Mouse (Mus musculus) MN1 (cell line): ENCODE measurements around the gene Gm45623.

ENCODE experiments used
- DNase-seq: peaks from one replicate; pipeline ENCODE4 v3.0.0-alpha.2; 2016; ENCODE audit warnings: low spot score

Gm45623 gene

DNA sequence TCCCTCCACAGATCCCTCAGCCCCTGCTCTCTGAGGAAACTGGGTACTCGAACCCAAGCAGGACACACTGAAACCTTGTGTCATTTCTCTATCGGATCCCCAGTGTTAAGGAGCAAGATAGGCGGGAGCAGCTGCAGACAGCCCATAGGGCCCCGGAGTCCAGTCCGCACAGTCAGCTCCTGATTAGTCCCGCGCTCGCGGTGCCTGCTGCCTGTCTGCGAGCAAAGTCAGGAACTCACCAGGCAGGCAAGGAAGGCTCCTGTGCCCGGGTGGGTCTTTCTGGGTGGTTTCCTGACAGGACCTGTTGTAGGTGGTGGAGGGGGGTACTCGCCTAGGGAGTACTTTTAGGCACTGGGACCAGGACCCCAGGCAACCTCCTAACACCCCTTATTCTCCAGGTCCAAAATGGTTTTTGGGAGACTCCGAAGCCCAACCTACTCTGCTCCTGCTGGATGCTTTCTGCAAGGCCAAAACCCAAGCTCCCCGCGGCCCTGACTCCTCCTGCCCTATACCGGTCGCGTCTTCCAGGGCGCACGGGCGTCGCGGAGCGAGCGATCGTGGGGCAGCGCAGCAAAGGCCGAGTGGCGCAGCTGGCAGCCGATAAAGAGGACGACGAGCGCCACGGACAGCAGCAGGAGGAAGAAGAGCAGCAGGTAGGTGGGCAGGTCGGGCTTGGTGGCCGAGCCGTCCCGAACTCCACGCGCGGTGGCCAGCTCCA, 994 bp downstream of the Gm45623 start:
- DNase-seq, result no peak

DNA sequence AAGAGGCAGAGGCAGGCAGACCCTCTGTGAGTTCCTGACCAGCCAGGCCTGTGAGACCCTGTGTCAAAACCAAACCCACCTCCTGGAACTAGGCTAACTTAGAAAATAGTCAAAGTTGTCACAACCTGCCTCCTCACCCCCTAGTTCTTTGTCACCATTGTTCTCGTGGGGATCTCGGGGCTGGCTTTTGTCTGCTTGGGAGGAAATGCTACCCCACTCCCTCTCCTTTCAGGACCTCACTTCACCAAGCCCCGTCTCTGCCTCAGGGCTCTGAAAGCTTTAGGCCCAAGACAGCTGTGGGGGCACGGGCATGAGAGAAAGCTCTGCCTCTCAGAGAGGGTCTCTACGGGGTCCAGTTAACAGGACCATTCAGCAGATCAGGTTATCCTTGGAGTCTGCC, 1.9 kb downstream of the Gm45623 start:
- DNase-seq, result no peak

DNA sequence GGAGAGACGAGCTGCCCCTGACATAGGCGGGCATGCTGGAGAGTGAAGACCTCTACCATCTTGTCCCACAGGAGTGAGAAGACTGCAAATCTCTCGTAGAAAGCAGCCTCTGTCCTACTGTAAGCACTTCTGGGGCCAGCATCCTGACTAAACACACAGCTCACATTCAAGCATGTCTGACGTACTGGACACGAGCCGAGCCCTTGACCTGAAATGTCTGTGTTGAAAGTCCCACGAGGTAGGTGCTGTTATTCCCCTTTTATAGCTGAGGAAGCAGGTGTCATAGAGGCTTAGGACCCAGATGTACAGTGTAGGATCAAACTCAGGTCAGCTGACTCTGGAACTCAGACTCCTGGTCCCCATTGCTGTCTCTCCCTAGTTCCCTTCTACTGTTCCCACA, 4.2 kb downstream of the Gm45623 start:
- DNase-seq, result no peak

DNA sequence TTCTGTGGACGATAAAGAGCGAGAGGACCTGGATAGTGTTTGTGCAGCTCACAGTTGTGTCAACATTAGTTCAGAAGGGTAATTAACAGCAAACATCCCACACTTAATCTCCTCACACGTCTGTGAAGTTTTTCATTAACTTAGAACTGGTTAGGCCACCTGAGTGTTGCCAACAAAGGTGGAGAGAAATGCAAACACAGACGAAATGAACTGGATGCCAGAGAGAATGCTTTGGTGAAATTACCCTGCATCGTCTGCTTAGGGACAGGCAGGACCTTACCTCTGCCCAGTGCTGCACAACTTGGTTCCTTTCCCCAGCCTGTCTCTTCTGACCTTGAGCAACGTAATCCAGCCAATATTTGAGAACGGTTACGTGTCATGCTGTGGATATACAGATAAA, 6.1 kb downstream of the Gm45623 start:
- no peak for DNase-seq

DNA sequence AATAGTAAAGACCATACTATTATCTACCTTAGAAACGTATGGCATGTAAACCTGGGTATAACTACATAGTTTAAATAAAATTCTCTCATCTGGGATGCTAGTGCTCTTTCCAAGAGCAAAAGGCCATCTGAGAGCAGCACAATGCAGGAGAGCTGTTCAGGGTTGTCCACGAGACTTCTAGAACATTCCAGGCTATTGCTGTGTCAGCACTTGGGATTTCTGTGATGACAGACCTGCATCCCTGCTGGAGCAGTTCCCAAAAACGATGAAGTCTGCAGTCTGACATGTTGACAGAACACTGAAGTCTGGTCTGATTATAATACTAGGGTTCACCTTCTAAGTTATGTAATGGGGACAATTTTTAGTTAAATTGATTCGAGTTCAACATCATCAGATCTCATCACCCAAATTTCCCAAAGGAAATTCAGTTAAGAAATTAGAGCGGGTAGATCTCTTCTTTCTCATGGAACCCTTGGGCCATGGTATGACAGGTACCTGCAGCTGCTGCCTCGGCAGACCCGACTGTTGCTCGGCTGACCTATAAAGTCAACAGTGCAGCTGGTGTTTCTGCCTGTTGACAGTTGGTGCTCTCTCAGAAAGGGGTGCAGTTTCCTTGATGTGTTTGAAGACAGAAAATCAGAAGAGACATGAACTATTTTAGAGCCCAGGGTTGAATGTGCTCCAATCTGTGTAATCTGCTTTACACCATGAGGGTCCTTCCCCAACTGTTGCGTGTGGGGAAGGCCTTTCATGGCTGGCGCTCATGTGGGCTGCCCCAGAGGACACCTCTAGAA, 6.7 kb downstream of the Gm45623 start:
- DNase-seq, result no peak

DNA sequence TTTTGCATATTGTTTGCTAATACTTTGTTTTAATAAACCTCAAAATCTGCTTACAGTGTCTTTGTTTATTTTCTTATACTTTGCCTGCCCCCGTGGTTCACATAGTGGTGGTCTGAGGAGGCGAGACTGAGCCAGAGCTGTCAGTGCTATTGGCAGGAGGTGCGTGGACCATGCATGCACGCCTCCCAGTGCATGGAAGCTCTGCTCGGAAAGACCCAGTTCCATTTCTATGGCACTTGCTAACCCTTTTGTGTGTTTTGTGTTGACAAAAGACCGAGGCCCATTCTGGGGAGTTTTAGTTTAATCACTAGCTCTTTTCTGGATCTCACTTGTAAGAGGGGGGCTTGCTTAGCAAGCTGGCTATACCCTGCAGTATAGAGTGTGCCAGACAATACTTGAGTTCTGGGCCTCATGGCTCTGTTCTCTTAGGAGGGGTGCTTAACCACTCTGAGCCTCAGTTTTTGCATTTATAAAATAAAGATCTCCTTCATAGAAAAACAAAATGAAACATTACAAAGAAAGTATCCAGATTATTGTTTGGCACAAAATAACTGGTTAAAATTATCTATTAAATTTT, 11.2 kb downstream of the Gm45623 start:
- DNase-seq, result no peak

DNA sequence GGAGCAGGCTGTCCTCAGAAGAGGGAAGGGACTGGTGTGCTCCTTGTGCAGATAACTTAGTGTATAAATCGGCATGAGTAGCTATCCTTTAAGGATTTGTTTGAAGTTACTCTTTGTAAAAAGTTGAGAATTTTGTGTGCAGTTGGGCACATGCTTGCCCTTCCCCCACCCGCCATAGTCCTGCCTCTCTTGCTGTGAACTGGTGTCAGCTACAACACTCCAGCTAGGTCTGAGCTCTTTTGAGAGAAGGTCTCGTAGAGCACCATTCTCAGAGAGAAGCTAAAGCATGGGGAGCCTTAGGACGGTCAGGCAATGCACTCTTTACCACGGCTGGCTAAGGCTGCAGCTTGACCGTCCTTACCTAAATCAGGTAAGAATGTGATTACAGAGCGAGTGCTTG, 11.9 kb downstream of the Gm45623 start:
- no peak for DNase-seq

DNA sequence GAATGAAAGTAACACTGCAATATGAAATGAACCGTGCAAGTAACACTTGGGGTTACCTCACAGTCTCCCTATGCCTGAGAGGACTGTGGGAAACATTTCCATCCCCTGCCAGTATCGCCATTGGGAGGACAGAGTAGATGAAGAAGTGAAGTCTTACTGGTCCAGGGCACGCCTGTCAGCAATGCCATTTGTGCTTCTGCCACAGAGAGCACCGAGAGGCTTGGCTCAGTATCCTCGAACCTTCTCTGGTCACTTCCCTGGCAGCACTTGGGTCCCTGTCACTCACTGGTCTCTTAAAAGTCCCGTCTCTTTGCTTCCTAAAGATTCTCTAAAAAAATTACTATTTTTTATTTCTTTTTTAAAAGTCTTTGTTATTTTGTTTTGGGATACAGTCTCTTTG, 13.1 kb downstream of the Gm45623 start:
- no peak for DNase-seq

DNA sequence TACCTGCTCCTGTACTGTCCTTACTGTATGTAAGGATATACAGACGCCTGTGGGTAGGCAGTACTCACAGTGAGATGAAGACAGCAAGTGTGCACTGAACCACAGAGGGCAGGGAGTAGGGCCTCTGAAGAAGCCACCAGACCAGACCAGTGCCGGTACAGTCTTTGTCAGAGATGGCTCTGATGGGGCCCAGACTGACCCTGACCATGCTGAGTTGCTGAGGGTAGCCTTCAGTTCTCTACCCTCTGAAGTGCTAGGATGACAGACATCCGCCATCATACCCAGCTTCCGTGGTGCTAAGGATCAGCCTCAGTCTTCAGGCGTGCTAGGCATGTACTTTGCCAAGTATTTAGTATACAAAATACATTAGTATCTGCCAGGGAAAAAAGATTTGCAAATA, 14.1 kb downstream of the Gm45623 start:
- DNase-seq, result no peak

DNA sequence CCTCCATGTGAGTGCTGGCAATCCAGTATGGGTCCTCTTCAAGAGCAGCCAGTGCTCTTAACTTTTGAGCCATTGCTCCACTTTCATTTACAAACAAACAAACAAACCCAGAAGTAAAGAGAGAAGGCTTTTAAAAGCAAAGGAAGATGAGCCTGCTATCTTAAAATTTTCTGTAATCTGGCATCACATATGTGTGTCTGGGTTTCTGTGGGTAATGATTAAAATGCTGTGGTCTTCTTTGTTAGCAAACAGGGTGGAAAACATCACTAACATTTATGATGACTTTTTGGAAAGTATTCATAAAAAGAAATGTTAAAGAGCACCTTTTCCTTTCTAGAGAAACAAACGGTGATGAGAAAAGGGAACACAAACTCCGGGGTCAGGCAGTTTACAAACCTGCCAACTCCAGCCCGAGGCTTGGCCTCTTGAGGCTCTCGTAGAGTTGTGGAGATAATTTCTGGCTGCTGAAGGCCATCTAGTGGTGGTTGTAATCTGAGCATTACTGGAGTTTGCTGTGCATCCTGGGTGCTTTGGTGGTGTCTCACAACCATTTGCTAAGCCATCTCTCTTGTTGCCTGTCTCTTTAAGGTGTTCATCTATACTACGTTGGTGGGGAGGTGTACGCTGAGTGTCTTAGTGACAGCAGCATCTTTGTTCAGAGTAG, 18.3 kb downstream of the Gm45623 start:
- DNase-seq, result peak; percentile 49

DNA sequence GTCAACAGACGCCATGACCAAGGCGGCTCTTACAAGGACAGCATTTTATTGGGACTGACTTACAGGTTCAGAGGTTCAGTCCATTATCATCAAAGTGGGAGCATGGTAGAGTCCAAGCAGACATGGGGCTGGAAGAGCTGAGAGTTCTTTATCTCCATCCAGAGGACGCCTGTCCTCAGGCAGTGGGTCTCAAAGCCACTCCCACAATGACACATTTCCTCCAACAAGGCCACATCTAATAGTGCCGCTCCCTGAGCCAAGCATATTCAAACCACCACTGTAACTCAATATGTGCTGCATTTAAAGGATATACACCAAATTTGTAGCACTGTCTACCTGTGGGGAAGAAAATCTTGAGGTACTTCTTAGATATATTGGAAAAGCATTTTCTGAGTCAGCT, 19.0 kb downstream of the Gm45623 start:
- no peak for DNase-seq

DNA sequence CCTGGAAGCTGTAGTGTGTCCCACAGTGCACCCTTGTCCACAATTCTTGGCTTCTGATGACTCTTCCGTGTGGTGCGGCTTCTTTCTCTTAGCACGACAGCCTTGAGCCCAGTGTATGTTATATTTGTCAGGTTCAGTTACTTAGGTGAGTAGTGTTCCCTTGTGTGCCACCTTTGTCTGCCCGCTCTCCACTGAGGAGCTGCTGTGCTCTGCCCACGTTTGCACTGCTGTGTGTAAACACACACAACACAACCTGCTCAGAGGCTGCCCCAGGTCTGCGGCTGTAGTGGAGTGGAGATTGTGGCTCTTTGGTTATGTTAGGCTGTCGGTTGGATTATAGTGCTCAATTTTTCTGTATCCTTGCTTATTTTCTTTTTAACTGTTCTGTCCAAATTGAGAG, 24.6 kb downstream of the Gm45623 start:
- no peak for DNase-seq

DNA sequence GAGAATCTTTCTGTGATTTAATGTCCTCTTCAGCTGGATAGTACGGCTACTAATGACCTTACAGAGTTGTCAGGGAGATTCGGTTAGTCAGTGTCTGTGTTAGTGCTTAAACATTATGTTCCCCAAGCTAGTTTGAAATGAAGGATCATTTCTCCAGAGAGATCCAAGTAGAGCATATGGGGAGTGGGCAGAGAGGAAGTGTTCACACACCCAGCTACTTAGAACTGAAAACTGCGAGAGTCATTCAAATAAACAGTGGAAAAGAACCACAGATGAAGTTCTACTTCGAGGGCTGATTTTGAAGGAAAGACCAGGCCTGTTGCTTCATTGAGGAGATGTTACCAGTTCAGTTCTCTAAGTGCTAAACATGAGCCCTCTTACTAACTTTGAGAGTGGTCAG, 27.1 kb downstream of the Gm45623 start:
- DNase-seq, result no peak

DNA sequence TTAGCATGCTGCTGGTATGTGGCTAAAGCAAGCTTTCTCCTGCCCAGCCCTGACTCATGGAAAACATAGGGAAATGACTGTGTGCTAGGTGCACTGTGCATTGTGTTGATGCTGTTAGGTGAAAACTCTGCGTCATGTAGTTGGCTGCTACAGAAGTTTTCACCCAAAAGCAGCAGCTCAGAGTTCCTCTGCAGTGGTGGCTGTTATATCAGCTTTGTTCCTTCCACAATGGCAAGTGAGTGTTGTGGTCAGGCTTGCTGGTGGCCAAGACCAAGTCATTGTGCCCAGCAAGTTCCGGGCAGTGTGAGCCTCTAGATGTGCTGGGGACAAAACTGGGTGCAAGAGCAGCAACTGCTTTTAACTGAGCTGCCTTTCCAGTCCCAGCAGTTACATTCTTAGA, 41.4 kb downstream of the Gm45623 start:
- no peak for DNase-seq

DNA sequence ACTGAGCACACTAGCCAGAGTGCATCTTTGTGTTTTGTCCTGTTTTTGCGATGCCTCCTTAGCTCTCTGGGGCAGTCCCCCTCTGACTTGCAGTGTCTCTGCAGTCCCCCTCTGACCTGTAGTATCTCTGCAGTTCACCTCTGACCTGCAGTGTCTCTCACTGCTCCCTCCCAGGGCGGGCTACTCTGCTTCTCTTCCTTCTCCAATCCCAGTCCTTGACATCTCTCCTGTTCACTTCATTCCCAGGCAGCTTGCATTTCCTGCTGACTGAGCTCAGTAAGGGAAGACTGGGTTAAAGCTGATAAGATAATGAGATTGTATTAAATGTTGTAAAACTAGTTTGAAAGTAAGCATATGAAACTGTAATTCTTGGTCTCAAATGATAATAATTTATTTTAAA, 43.0 kb downstream of the Gm45623 start:
- no peak for DNase-seq

DNA sequence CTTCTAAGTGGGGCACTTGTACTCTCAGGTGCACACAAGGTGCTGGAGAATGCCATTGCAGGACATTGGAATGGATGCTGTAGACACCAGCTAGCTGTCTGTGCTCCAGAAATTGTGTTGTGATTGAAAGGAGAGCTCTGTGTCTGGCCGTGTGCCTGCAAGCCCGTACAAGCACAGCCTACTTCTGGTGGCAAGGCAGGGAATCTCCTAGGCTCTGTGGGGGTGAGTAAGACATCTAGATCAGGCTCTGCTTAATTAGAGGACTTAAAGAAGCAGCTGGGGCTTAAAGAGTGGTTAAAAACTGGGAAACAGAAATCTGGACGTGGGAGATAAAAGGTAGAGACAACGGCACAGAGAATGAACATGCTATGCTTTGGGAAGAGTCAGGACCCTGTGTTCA, 46.0 kb downstream of the Gm45623 start:
- DNase-seq, result peak; percentile 44

DNA sequence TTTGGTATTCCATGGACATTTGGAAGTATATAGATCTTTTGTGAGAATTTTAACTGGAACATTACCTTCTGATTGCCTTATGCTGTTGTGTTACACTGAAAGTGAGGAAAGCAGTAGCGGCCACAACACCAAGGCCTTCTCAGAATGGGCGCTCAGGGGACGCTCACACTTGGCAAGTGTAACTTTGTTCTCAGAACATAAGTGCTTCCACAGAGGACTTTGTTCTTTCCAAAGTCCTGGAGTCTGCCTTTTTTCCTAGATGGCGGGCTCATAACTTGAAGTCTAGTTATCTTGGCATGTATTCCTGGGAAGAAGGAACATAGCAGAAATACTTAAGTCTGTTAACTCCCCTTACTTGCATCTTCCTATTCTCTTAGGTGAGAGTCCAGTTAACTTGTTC, 46.5 kb downstream of the Gm45623 start:
- DNase-seq, result no peak

DNA sequence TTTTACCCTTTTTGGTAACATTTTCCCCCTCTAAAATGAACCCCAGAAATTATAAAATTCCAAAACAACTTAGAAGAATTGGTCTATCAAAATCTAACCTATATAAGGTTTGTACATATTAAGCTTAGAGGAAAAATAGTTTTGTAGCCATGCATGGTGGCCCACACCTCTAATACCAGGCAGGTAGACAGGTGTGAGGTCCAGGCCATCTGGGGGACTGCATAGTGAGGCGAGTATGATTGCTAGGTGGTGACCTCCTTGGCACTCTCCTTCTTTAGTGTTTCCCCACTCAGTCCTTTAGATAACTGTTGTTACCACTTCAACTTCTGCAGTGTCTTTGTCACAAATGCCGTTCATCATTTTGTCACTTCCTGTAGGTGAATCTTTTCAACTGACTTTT, 49.0 kb downstream of the Gm45623 start:
- DNase-seq, result no peak

DNA sequence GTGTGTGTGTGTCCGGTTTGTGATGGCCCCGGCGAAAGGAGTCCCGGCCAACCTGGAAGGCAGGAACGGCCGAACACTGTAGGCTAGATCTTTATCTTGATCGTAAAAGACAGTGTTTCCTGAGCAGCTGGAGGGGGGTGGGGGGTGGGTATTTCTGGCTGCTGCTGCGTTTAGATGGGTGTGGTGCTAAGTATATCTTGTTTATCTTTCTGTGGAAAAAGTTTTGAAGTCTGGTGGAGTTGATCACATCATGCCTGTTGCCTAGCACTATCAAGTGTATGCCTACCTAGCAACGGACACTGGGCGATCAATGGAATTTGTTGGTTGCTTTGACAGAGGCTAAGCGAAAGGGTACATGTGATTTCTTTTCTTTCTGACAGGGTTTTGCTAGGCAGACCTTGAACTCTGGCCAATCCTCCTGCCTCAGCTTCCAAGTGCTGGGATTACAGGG, 49.7 kb downstream of the Gm45623 start:
- peak; percentile 53 for DNase-seq

DNA sequence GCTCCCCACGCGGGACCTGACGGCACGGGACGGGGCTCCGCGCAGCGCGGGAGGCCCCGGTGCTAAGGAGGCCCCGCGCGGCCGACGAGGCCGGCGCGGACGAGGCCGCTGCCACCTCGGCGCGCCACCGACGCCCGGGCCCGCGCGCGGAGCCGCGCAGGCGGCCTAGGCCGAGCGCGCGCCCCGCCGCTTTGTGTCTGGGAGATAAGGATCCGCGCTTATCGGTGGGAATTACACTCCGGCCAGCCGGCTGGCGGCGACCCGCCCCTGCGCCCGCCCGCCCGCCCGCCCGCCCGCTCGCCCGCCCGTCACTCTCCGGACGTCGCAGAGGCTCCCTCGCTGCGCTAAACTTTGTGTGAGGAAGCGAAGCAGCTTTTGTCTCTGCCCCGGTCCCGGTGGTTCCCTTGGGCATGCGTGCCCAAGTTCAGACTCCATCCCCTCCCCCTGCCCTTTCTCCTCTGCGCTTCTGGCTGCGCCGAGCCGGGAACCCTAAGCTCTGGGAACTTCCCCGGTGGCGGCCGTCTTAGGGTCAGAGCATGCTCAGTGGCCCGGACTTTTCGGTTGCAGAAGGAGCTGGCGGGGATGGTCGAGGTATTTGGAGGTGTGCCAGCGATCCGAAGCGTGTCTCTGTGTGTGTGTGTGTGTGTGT, 50.3 kb downstream of the Gm45623 start:
- peak; percentile 77 for DNase-seq

DNA sequence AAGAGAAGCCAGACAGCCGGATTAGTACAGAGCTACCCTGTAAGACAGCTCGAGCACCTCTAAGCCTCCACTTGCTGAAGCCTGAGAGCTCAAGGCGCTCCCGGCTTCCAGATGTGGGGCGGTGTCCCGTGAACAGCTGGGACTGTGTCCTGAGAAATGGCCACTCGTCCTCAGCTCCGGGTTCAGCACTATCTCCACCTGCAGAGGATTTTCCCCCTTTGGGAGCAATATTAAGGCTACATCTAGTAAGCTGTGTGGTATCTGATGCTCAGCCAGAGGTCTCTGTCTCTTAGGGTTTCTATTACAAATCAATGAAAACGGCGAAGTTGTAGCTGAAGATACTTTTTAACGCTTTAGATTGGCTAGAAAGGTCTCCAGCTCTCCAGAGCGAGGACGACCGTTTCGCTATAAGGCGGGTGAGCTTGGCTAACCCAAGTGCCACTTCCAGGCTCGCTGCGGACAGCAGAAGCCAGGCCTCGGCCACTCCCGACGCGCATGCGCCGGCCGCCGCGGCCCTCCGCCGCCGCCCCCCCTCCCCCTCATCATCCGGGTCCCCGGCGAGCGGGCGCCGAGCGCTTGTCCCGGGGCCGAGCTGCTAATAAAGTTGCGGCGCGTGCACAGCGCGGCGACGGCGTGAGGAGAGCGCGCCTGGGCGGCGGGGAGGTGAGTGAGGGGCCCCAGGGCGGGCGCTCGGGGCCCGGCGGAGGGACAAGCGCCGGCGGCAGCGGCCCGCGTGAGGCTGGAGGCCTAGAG, 51.0 kb downstream of the Gm45623 start, which contains the start of gene Smad5:
TSS of gene Smad5 (plus strand) at position 542 of the 753 bp plus-strand sequence.
- DNase-seq, result peak; percentile 94
